9 mouse cellular contexts compared by ENCODE assay signal in genomic region chr11:109873161-109873775, GRCm38 (mm10). TPM values are rescaled to one million over a fixed set of nuclear protein-coding genes. Genes with fewer than 3 reads are reported as not detected.
DNase-seq lines count a peak whose midpoint lies in the region; TF ChIP-seq lines count a peak whose summit lies in the region.
"Had no signal": no experiment of that assay in that cellular context is flagged by ENCODE, and none has a peak within 500 bp of the region (broad histone marks: within the 10 kb centered on the region; RNA-seq: fewer than 3 reads in every experiment).

No protein-coding gene starts in this region.

- H3K4me3 ChIP-seq in kidney, adult 2 months (ENCODE audit: insufficient read depth, low read depth, low read length) = no peak overlapping the region
- H3K4me3 ChIP-seq: embryonic facial prominence, embryonic 12.5 days had no signal

- TF ChIP-seq POLR2A in kidney, adult 2 months (IDR thresholded peaks at IDR 0.05; ENCODE audit: low read depth, low read length) = no peak

- H3K27ac ChIP-seq in kidney, adult 2 months (ENCODE audit: insufficient read depth, low read depth, low read length) = peak overlapping the region; percentile 55; the same call in 1 of the 2 replicates
- H3K27ac ChIP-seq: embryonic facial prominence, embryonic 12.5 days had no signal

- H3K4me1 ChIP-seq in kidney, adult 2 months (ENCODE audit: control insufficient read depth, insufficient read depth, low read length) = no peaks in the 10 kb centered on the region
- H3K4me1 ChIP-seq: embryonic facial prominence, embryonic 12.5 days had no signal

- H3K27me3 ChIP-seq in kidney, adult 2 months (replicated peaks; ENCODE audit: control insufficient read depth, insufficient read depth, low read length) = no peaks in the 10 kb centered on the region
- H3K27me3 ChIP-seq: embryonic facial prominence, embryonic 12.5 days had no signal

- H3K36me3 ChIP-seq in kidney, adult 2 months (ENCODE audit: control insufficient read depth, insufficient read depth, low read length) = no peaks in the 10 kb centered on the region
- H3K36me3 ChIP-seq: embryonic facial prominence, embryonic 12.5 days had no signal

- 40% methylated on average over 9 of the region's 9 CpGs for WGBS in kidney, adult 2 months

- peak; percentile 33 for DNase-seq in kidney, adult 2 months
- no peak for DNase-seq in kidney, adult 8-10 months
- peak; percentile 9 to 21 for DNase-seq in B cell, adult 2 months
- DNase-seq in NIH3T3 (ENCODE audit: low read depth) = peak; percentile 71
- peak; percentile 66 for DNase-seq in induced T-regulatory cell, adult 2 months (ENCODE audit: low read depth)
- no peak for DNase-seq in adrenal gland, adult 2 months
- no peak for DNase-seq in adrenal gland, adult 8-10 months

- no peak for TF ChIP-seq CTCF in kidney, adult 2 months (conservative IDR thresholded peaks at IDR 0.05; ENCODE audit: insufficient read depth, insufficient read length, low read depth, low read length)

RNA-seq across cellular contexts. Expression of gene 1700012B07Rik, which starts 45.4 kb away (rescaled TPM):
- 0.07 TPM in 1 of 2 replicates, not detected in the other for polyA plus RNA-seq in kidney, adult 2 months (2012; rRNA removed)
- total RNA-seq in adrenal gland, adult 2 months (2021) = not detected
- polyA plus RNA-seq in adrenal gland, adult 2 months (2012; rRNA removed) = not detected in 2 replicates
- not detected for total RNA-seq in adrenal gland, adult 8-10 months (2022)
- polyA plus RNA-seq: embryonic facial prominence, embryonic 12.5 days; limb, embryonic 11.5 days had no signal

Comparison
In these comparisons a context has a peak if more than half of its experiments do, and no peak if none do; other contexts are left out.
1. DNase-seq: peak in kidney, adult 2 months (single experiment), B cell, adult 2 months (2 of 2), NIH3T3 (single experiment) and induced T-regulatory cell, adult 2 months (single experiment); none in kidney, adult 8-10 months (0 of 2), adrenal gland, adult 2 months (single experiment) and adrenal gland, adult 8-10 months (single experiment).